In the genomic region with DNA sequence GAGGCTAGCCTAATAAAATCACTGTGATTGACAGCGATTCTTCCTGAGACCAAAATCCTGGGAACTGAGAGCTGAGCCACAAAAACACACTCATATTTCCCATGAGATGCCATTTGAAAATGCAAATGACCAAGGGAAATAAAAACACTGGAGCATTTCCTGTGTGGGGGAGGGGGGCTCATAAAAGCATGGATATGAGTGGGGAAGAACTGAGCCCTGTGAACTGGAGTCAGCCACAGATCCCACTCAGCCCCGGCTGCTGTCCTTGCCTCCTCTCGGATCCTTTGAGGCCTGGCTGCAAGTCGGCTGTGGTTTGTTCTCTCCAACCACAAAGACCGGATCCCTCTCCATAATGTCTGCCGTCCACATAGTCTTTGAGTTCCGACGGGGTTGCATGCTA, we compare ENCODE assay signal across 9 mouse cellular contexts.
DNase-seq lines count a peak whose midpoint lies in the region; ATAC-seq and TF ChIP-seq lines count a peak whose summit lies in the region.
"Had no signal": no experiment of that assay in that cellular context is flagged by ENCODE, and none has a peak within 500 bp of the region (broad histone marks: within the 10 kb centered on the region; RNA-seq: fewer than 3 reads in every experiment).

No protein-coding gene starts in this region.

- no peak for TF ChIP-seq CTCF in kidney, postnatal 0 days (IDR thresholded peaks at IDR 0.05; ENCODE audit: low read depth)

- no peaks in the 10 kb centered on the region for H3K27me3 ChIP-seq in heart, embryonic 15.5 days
- no peaks in the 10 kb centered on the region for H3K27me3 ChIP-seq in kidney, postnatal 0 days (ENCODE audit: insufficient read depth, low read length)
- no peaks in the 10 kb centered on the region for H3K27me3 ChIP-seq in neural tube, embryonic 14.5 days (ENCODE audit: control insufficient read depth, insufficient read depth, low read length)

- H3K9ac ChIP-seq in heart, embryonic 15.5 days: no peak overlapping the region
- no peak overlapping the region for H3K9ac ChIP-seq in kidney, postnatal 0 days (ENCODE audit: low read depth, low read length)
- no peak overlapping the region for H3K9ac ChIP-seq in neural tube, embryonic 14.5 days (replicated peaks; ENCODE audit: low read depth, low read length)

- no peaks in the 10 kb centered on the region for H3K9me3 ChIP-seq in heart, embryonic 15.5 days (replicated peaks)
- no peaks in the 10 kb centered on the region for H3K9me3 ChIP-seq in kidney, postnatal 0 days (replicated peaks; ENCODE audit: low read length)
- no peaks in the 10 kb centered on the region for H3K9me3 ChIP-seq in neural tube, embryonic 14.5 days (ENCODE audit: control insufficient read depth, low read length)

- no peak overlapping the region for H3K4me2 ChIP-seq in heart, embryonic 15.5 days
- no peak overlapping the region for H3K4me2 ChIP-seq in kidney, postnatal 0 days (ENCODE audit: low read length)
- H3K4me2 ChIP-seq in neural tube, embryonic 14.5 days (ENCODE audit: low read depth, low read length): no peak overlapping the region
- H3K4me2 ChIP-seq: liver, embryonic 11.5 days had no signal

- no peaks in the 10 kb centered on the region for H3K36me3 ChIP-seq in heart, embryonic 15.5 days
- H3K36me3 ChIP-seq in kidney, postnatal 0 days (ENCODE audit: insufficient read depth, low read length): no peaks in the 10 kb centered on the region
- H3K36me3 ChIP-seq in neural tube, embryonic 14.5 days (ENCODE audit: control insufficient read depth, insufficient read depth, low read length): no peaks in the 10 kb centered on the region

- ATAC-seq in heart, embryonic 15.5 days (replicated peaks; ENCODE audit: insufficient number of reproducible peaks, insufficient read depth, low FRiP score, low read depth): no peak
- ATAC-seq in kidney, postnatal 0 days (replicated peaks; ENCODE audit: low FRiP score, low read depth): no peak
- ATAC-seq in neural tube, embryonic 14.5 days (ENCODE audit: low read depth): peak; percentile 39; the same call in 1 of the 2 replicates

- DNase-seq in lung, postnatal 10 days: peak; percentile 49
- no peak for DNase-seq in lung, postnatal 14 days
- DNase-seq in kidney, postnatal 0 days (ENCODE audit: low spot score): peak; percentile 80
- no peak for DNase-seq in cerebellum, adult 9-11 months
- DNase-seq in cerebellum, adult 18-20 months: no peak

- WGBS in heart, embryonic 15.5 days: 67% methylated on average over 8 of the region's 8 CpGs
- WGBS in kidney, postnatal 0 days: 42% methylated on average over 8 of the region's 8 CpGs
- WGBS in neural tube, embryonic 14.5 days: 47% methylated on average over 8 of the region's 8 CpGs

- H3K4me1 ChIP-seq in heart, embryonic 15.5 days (replicated peaks): peaks cover 25% of the 10 kb centered on the region
- H3K4me1 ChIP-seq in kidney, postnatal 0 days (replicated peaks; ENCODE audit: insufficient read depth, low read length): peaks cover 25% of the 10 kb centered on the region
- peaks cover 22% of the 10 kb centered on the region for H3K4me1 ChIP-seq in neural tube, embryonic 14.5 days (ENCODE audit: control insufficient read depth, insufficient read depth, low read length)

- no peak overlapping the region for H3K4me3 ChIP-seq in heart, embryonic 15.5 days
- no peak overlapping the region for H3K4me3 ChIP-seq in kidney, postnatal 0 days (replicated peaks; ENCODE audit: low read depth, low read length)
- H3K4me3 ChIP-seq in neural tube, embryonic 14.5 days (ENCODE audit: low read depth, low read length): no peak overlapping the region
- H3K4me3 ChIP-seq: layer of hippocampus, adult 2 months had no signal

- H3K27ac ChIP-seq in heart, embryonic 15.5 days: peak overlapping the region; percentile 32
- H3K27ac ChIP-seq in kidney, postnatal 0 days: peak overlapping the region; percentile 79
- H3K27ac ChIP-seq in neural tube, embryonic 14.5 days (ENCODE audit: low read depth, low read length): peak overlapping the region; percentile 69
- H3K27ac ChIP-seq: layer of hippocampus, adult 2 months had no signal

Comparison
In these comparisons a context has a peak if more than half of its experiments do, and no peak if none do; other contexts are left out.
1. DNase-seq: peak in lung, postnatal 10 days (single experiment) and kidney, postnatal 0 days (single experiment); none in lung, postnatal 14 days (single experiment), cerebellum, adult 9-11 months (single experiment) and cerebellum, adult 18-20 months (0 of 2).
2. Peak in every context shown above with its lines, with median percentiles within 50 percentile points of each other: H3K27ac ChIP-seq.